Mouse (Mus musculus) lung, adult 2 months (tissue): Measurements from ENCODE around the gene Lypd5.

ENCODE experiments used
- CTCF ChIP-seq: fragments of 200-500 bp; IDR thresholded peaks from 2 replicates; pipeline ENCODE4 v1.5.1; 2011; ENCODE audit warnings: mild to moderate bottlenecking, low read length, control low read depth; ENCODE audit not compliant: insufficient read depth
- POLR2A ChIP-seq: fragments of 200-500 bp; IDR thresholded peaks from 2 replicates; pipeline ENCODE4 v1.6.1; 2011; ENCODE audit warnings: low read depth, mild to moderate bottlenecking, control low read depth, low read length, borderline replicate concordance; ENCODE audit errors: extremely low read depth

- no peak for TF ChIP-seq CTCF
- no peak for TF ChIP-seq POLR2A
These were observed 33.9 kb downstream of the Lypd5 start for GRCm38 (mm10) chr7:24382730-24383372.
